9 mouse cellular contexts compared by ENCODE assay signal in genomic region chr19:6398447-6399284, GRCm38 (mm10). TPM values are rescaled to one million over a fixed set of nuclear protein-coding genes. Genes with fewer than 3 reads are reported as not detected.
DNase-seq lines count a peak whose midpoint lies in the region; ATAC-seq and TF ChIP-seq lines count a peak whose summit lies in the region.
"Had no signal": no experiment of that assay in that cellular context is flagged by ENCODE, and none has a peak within 500 bp of the region (broad histone marks: within the 10 kb centered on the region; RNA-seq: fewer than 3 reads in every experiment).

No protein-coding gene starts in this region.

- peak overlapping the region; percentile 100 for H3K4me2 ChIP-seq in lung, embryonic 16.5 days (ENCODE audit: low read depth, low read length)

- no peaks in the 10 kb centered on the region; the same call in 1 of the 2 replicates for H3K27me3 ChIP-seq in kidney, adult 2 months (replicated peaks; ENCODE audit: control insufficient read depth, insufficient read depth, low read length)
- H3K27me3 ChIP-seq in lung, embryonic 16.5 days (ENCODE audit: control insufficient read depth, insufficient read depth, low read depth, low read length): peaks cover 12% of the 10 kb centered on the region

- no peaks in the 10 kb centered on the region for H3K36me3 ChIP-seq in kidney, adult 2 months (ENCODE audit: control insufficient read depth, insufficient read depth, low read length)
- H3K36me3 ChIP-seq in lung, embryonic 16.5 days (ENCODE audit: control insufficient read depth, insufficient read depth, low read length): no peaks in the 10 kb centered on the region

- DNase-seq in left cerebral cortex, postnatal 4 days: peak; percentile 67
- no peak for DNase-seq in left cerebral cortex, adult 8-10 months (ENCODE audit: low spot score in 2 of 2)
- peak; percentile 76 for DNase-seq in embryo, embryonic 10.5 days (ENCODE audit: low spot score)
- DNase-seq in heart, adult 9 months (ENCODE audit: low spot score in 2 of 2): peak; percentile 84 to 88
- peak; percentile 83 for DNase-seq in kidney, adult 2 months
- peak; percentile 80 for DNase-seq in retina, embryonic 14.5 days (ENCODE audit: low spot score)

- peak overlapping the region; percentile 73 for H3K9ac ChIP-seq in lung, embryonic 16.5 days (ENCODE audit: low read length)

- no peak for TF ChIP-seq POLR2A in kidney, adult 2 months (IDR thresholded peaks at IDR 0.05; ENCODE audit: low read depth, low read length)

- TF ChIP-seq CTCF in kidney, adult 2 months (conservative IDR thresholded peaks at IDR 0.05; ENCODE audit: insufficient read depth, insufficient read length, low read depth, low read length): no peak

- peak; percentile 44 for ATAC-seq in lung, embryonic 16.5 days (ENCODE audit: low read depth)
- ATAC-seq in frontal cortex, adult (ENCODE audit: low TSS enrichment): no peak

- no peaks in the 10 kb centered on the region for H3K9me3 ChIP-seq in lung, embryonic 16.5 days (ENCODE audit: control insufficient read depth, low read length)

- peak overlapping the region; percentile 59 for H3K4me3 ChIP-seq in kidney, adult 2 months (ENCODE audit: insufficient read depth, low read depth, low read length)
- H3K4me3 ChIP-seq in lung, embryonic 16.5 days (ENCODE audit: low read length): peak overlapping the region; percentile 73

- H3K27ac ChIP-seq in kidney, adult 2 months (ENCODE audit: insufficient read depth, low read depth, low read length): peak overlapping the region; percentile 34; the same call in 1 of the 2 replicates
- peak overlapping the region; percentile 74 for H3K27ac ChIP-seq in lung, embryonic 16.5 days (ENCODE audit: low read length)

- H3K4me1 ChIP-seq in kidney, adult 2 months (ENCODE audit: control insufficient read depth, insufficient read depth, low read length): no peaks in the 10 kb centered on the region
- peaks cover 26% of the 10 kb centered on the region for H3K4me1 ChIP-seq in lung, embryonic 16.5 days (replicated peaks; ENCODE audit: control insufficient read depth, insufficient read depth, low read length)

- WGBS in kidney, adult 2 months: 5% methylated on average over 39 of the region's 39 CpGs
- under 1% methylated on average over 39 of the region's 39 CpGs for WGBS in lung, embryonic 16.5 days

- intact Hi-C loops in left cerebral cortex, postnatal 4 days (cut with DNase I): no loop called here

RNA-seq across cellular contexts. Expression of gene Rasgrp2, which starts 0.5 kb away (rescaled TPM):
- total RNA-seq in left cerebral cortex, postnatal 4 days (2021): 100 to 1,000 TPM; 225 to 228 TPM
- 100 to 1,000 TPM; 107 to 128 (median 115) TPM for total RNA-seq in left cerebral cortex, adult 8-10 months (2022)
- 76.8 and 90.0 TPM in 2 replicates for polyA plus RNA-seq in kidney, adult 2 months (2012; rRNA removed)
- polyA plus RNA-seq in lung, embryonic 16.5 days (2015; fragmentation: Nextera tagmentation; extraction: Ambion mirVana): 93.7 and 111 TPM in 2 replicates

RNA-seq across cellular contexts. Expression of gene Pygm, which starts 14.5 kb away (rescaled TPM):
- 1 to 10 TPM; 6.2 to 8.2 TPM for total RNA-seq in left cerebral cortex, postnatal 4 days (2021)
- 10 to 100 TPM; 25.2 to 37.8 (median 32.7) TPM for total RNA-seq in left cerebral cortex, adult 8-10 months (2022)
- 15.0 and 47.1 TPM in 2 replicates for polyA plus RNA-seq in kidney, adult 2 months (2012; rRNA removed)
- 28.6 and 36.1 TPM in 2 replicates for polyA plus RNA-seq in lung, embryonic 16.5 days (2015; fragmentation: Nextera tagmentation; extraction: Ambion mirVana)

RNA-seq across cellular contexts. Expression of gene Nrxn2, which starts 19.9 kb away (rescaled TPM):
- 100 to 1,000 TPM; 695 to 758 TPM for total RNA-seq in left cerebral cortex, postnatal 4 days (2021)
- 100 to 1,000 TPM; 469 to 523 (median 497) TPM for total RNA-seq in left cerebral cortex, adult 8-10 months (2022)
- polyA plus RNA-seq in kidney, adult 2 months (2012; rRNA removed): 5.9 and 6.4 TPM in 2 replicates
- 0.88 and 1.0 TPM in 2 replicates for polyA plus RNA-seq in lung, embryonic 16.5 days (2015; fragmentation: Nextera tagmentation; extraction: Ambion mirVana)
- polyA plus RNA-seq: Patski had no signal

RNA-seq across cellular contexts. Expression of gene Sf1, which starts 35.2 kb away (rescaled TPM):
- total RNA-seq in left cerebral cortex, postnatal 4 days (2021): 100 to 1,000 TPM; 231 to 244 TPM
- total RNA-seq in left cerebral cortex, adult 8-10 months (2022): 100 to 1,000 TPM; 164 to 203 (median 187) TPM
- polyA plus RNA-seq in kidney, adult 2 months (2012; rRNA removed): 71.3 and 76.3 TPM in 2 replicates
- 120 and 132 TPM in 2 replicates for polyA plus RNA-seq in lung, embryonic 16.5 days (2015; fragmentation: Nextera tagmentation; extraction: Ambion mirVana)

RNA-seq across cellular contexts. Expression of gene Map4k2, which starts 57.7 kb away (rescaled TPM):
- total RNA-seq in left cerebral cortex, postnatal 4 days (2021): 100 to 1,000 TPM in 1 of 2 experiments, 10 to 100 TPM in 1; 91.7 to 102 TPM
- total RNA-seq in left cerebral cortex, adult 8-10 months (2022): 100 to 1,000 TPM in 2 of 4 experiments, 10 to 100 TPM in 2; 91.7 to 111 (median 101) TPM
- polyA plus RNA-seq in kidney, adult 2 months (2012; rRNA removed): 92.3 and 145 TPM in 2 replicates
- 24.8 and 27.6 TPM in 2 replicates for polyA plus RNA-seq in lung, embryonic 16.5 days (2015; fragmentation: Nextera tagmentation; extraction: Ambion mirVana)

Comparison
In these comparisons a context has a peak if more than half of its experiments do, and no peak if none do; other contexts are left out.
1. DNase-seq: peak in left cerebral cortex, postnatal 4 days (single experiment), embryo, embryonic 10.5 days (single experiment), heart, adult 9 months (2 of 2), kidney, adult 2 months (single experiment) and retina, embryonic 14.5 days (single experiment); none in left cerebral cortex, adult 8-10 months (0 of 2).